Mouse (Mus musculus) ES-CJ7 (cell line): ENCODE data around the gene Rab38.

Source experiments
- DNase-seq: peaks from one replicate; pipeline ENCODE4 v3.0.0; 2011; ENCODE audit warnings: low read depth, low spot score

Rab38 gene

GRCm38 (mm10) chr7:88429786-88430691 is at the start of gene Rab38:
TSS of gene Rab38 (plus strand) at chr7:88430273.
- peak; percentile 79 for DNase-seq

DNA sequence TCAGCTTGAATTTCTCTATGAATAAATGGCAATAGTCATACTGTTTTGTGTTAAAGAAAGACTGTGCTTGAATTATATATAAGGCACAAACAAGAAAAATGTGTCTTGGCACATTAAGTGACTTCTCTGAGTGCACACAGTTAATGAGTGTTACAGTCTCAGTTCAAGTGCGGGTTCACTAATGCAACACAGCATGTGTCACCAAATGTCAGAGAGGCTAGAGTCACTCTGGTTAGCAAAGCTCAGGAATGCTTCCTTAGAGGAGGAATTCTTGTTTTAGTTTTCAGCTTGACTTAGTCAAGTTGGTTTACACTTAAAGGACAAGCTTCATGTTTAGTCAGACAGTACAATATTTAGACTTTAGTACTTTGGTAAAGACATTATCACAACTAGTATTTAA is 35.5 kb upstream of the Rab38 start:
- no peak for DNase-seq

GRCm38 (mm10) chr7:88395745-88396144 is 34.3 kb upstream of the Rab38 start:
- no peak for DNase-seq

GRCm38 (mm10) chr7:88405311-88405710 is 24.8 kb upstream of the Rab38 start:
- peak; percentile 53 for DNase-seq

DNA sequence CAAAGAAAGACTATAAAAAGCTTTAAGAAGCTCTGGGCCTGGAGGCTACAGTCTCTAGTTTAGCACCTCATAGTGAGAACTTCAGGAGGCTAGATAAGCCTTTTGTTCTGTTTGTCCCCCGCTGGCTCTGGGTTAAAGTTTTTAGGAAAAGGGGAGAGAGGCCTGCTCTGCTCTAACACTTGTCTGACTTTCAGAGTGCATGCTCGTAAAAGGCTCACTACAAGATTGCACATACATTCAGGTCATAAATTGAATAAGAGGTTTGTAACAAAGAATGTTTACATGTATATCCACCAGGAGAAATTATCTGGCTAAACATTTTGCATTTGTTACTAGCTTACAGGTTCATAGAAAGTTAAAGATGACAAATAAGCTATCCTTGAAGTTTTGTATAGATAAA is 23.6 kb upstream of the Rab38 start:
- DNase-seq: peak; percentile 52

- DNase-seq: no peak
Observed at GRCm38 (mm10) chr7:88421821-88422220, 8.3 kb upstream of the Rab38 start.

- no peak for DNase-seq
Observed at GRCm38 (mm10) chr7:88423889-88424288, 6.2 kb upstream of the Rab38 start.

DNA sequence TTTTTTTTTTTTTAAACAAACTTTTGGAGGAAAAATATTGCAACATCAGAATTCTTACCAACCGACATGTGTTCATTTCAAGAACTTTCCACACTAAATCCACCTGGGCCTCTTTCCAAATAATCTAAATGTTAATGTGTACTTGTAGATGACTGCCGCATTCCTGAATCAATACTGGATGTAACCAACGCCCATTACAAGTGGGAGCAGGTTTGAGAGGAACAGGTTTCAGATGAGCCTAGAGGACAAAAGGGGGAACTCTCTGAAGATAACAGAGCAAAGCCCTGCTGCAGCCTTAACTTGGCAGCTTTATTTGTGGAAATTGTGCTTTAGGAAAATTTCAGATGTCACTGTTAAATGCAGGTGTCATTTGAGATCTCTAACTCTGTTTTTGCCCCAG is 4.3 kb upstream of the Rab38 start:
- peak; percentile 62 for DNase-seq

GRCm38 (mm10) chr7:88427484-88427883 is 2.6 kb upstream of the Rab38 start:
- DNase-seq: no peak

- no peak for DNase-seq
Observed at GRCm38 (mm10) chr7:88430692-88431084, 615 bp downstream of the Rab38 start.

DNA sequence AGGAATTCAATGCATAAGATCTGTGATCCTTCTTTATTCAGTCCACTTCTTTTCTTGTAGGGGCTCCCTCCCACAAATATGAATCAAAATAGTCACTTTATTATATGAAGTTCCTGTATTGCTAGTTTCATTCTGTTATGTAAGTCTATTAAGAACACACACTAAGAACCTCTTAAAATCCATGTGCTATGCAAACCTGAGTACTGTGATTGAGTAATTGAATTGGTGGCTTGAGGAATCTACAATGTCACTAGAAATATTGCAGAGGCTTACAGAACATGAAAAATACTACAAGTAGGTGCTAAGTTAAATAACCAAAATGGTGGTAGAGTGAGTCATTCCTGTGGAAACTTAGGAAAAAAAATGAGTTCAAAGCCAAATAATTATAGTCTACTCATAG is 10.2 kb downstream of the Rab38 start:
- no peak for DNase-seq

DNA sequence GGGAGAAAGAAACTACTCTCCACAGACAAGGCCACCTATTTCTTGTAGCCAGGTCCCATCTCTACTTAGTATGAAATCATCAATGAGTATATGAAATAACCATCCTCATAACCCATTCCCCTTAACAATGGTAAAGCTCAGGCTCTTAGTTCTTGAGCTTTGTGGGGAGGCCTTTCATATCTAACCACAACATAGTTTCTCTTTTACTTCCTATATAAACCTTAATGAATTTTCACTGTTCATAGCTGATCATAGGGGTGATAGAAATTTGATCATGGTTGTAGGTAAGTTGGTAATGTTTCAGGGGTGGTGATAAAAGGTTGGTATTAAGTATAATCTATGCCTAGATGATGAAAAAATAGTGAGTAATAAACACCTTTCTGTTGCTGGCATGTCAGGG is 12.6 kb downstream of the Rab38 start:
- DNase-seq: no peak

GRCm38 (mm10) chr7:88443435-88443834 is 13.4 kb downstream of the Rab38 start:
- DNase-seq: no peak

- DNase-seq: no peak
Observed at GRCm38 (mm10) chr7:88445320-88445903, 15.3 kb downstream of the Rab38 start.

DNA sequence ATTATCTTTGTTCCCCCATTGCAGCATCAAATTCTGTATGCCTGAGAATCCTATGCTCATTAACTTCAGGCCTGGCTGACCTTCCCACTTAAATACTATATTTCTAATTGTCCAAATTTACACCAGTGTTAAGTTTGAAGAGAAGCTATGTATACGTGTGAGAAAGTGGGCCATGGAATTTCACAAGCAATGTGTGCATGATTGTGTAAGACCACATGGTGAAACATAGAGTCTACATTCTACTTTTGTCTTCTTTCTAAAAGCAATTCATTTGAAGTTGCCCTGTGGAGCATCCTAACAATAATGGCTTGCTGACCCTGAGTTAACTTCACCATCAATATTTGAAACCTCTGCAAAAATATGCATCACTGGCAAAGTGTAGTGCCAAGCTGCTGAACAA is 23.2 kb downstream of the Rab38 start:
- DNase-seq: no peak

GRCm38 (mm10) chr7:88457827-88458226 is 27.8 kb downstream of the Rab38 start:
- no peak for DNase-seq

DNA sequence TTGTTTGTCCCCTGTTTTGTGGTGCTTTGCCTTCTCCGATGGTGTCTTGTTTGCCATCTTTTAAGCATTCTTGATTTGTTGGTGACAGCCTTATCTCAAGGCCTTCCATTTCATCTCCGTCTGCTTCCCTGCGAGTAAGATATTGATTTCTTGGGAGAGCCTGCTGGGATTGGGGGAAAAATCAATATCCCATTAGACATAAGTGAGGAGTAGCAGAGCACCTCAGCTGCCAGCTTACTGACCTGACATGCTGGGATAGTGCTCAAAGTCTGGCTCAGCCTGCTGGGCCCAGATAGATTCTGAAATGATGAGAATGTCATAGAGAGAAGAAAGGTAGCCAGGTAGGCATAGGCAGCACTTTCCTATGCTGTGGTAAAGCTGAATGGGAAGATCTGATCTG is 37.7 kb downstream of the Rab38 start:
- no peak for DNase-seq

GRCm38 (mm10) chr7:88482110-88482619 is 52.1 kb downstream of the Rab38 start:
- no peak for DNase-seq

DNA sequence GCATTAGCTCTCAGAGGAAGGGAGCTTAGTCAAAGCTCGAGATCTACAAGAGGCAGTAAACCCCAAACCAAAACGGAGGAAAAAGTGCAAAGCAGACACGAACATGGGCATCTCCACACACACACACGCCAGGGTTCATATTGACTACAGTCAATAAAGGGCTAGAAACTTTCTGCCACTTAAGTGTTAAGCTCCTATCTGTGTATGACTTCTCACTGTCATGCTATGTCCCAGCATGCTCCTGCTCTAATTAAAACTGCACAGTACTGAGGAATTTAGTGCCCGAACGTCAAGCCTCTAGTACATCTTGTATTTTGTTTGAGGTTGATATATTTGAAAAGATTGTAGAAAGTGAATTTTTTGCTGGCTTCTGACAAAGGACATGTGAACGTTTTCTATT is 52.6 kb downstream of the Rab38 start:
- no peak for DNase-seq

DNA sequence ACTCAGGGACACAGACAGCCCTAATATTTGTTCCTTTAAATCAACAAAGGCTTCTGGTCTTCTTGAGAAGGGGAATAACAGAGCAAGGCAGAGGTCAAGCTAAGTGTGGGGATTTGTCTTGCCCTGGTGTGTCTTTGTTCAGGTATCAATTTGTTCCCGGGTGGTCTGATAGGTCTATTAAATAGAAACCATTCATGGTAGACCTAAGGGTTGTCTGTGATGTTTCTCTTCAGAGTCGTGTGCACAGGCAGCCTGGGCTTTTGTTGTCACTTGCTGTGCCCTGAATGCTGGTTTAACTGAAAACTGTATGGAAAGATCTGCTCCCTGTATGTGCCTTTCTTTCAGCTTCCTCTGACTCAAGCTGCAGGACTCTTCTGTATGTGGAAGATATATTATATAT is 60.9 kb downstream of the Rab38 start:
- DNase-seq: peak; percentile 2

DNA sequence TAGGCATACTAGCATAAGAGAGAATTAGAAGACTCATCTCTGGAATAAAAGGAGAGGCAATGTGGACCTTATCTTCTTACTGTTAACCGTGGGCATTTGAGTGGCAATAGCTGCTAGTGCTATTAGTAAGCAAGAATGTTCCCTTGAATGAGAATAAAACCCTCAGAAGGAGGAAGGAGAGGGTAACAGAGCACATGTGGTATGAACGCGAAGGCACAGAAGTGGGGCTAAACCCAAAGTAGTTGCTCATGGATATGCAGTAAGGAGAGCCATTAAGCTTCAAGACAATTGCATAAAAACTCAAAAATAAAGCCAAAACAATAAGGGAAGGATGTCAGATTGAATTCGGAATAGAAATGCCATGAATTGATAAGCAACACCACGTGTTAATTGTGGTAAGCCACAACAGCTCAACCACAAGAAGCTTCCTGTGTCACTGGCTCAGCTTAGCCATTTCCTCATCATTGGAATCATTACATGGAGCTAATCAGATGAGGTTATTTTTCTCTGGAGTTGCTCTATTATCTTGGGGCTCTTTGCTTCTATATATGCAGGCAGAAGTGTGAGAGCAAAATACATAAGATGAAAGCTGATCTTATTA is 72.2 kb downstream of the Rab38 start:
- no peak for DNase-seq

GRCm38 (mm10) chr7:88509748-88510147 is 79.7 kb downstream of the Rab38 start:
- DNase-seq: no peak

DNA sequence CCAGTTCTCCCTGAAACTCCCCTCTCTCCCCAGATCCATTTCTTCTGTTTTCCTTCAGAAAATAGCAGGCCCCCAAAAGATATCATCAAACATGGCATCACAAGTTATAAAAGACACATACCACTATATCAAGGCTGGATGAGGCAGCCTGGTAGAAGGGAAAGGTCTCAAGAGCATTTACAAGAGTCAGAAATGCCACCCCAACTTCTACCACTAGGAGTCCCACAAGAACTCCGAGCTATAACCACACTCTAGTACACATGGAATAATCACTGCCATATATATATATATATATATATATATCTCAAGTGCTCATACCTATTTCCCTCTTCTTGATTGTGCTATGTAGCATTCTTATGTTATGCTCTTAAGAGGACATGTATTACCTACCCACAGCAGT is 92.4 kb downstream of the Rab38 start:
- peak; percentile 25 for DNase-seq
